Mouse (Mus musculus) liver, embryonic 15.5 days (tissue): Measurements from ENCODE around the gene Umad1. TPM values are rescaled to one million over a fixed set of nuclear protein-coding genes. Genes with fewer than 3 reads are reported as not detected.

Source experiments
- ATAC-seq: fragments of 200-750 bp; cut with Nextera tagmentation; 2 replicates; pipeline ENCODE4 v1.8.0; 2017; ENCODE audit warnings: moderate number of reproducible peaks, mild to moderate bottlenecking, moderate library complexity; ENCODE audit not compliant: insufficient read depth
- H3K27ac ChIP-seq: fragments of 300-500 bp; sonication (generic); replicated peaks from 2 replicates; pipeline ENCODE4 v1.5.1; 2015; ENCODE audit warnings: mild to moderate bottlenecking, inconsistent platforms
- H3K27me3 ChIP-seq: fragments of 300-500 bp; sonication (generic); 2 replicates; pipeline ENCODE4 v1.6.1; 2015; ENCODE audit warnings: mild to moderate bottlenecking, inconsistent platforms
- H3K36me3 ChIP-seq: fragments of 300-500 bp; sonication (generic); replicated peaks from 2 replicates; pipeline ENCODE4 v1.6.1; 2015; ENCODE audit warnings: moderate library complexity, mild to moderate bottlenecking, inconsistent platforms
- H3K4me1 ChIP-seq: fragments of 300-500 bp; sonication (generic); replicated peaks from 2 replicates; pipeline ENCODE4 v1.6.1; 2015; ENCODE audit warnings: inconsistent platforms
- H3K4me2 ChIP-seq: fragments of 300-500 bp; sonication (generic); 2 replicates; pipeline ENCODE4 v1.6.1; 2015; ENCODE audit warnings: moderate library complexity, mild to moderate bottlenecking, inconsistent platforms
- H3K4me3 ChIP-seq: fragments of 300-500 bp; sonication (generic); replicated peaks from 2 replicates; pipeline ENCODE4 v1.5.1; 2015; ENCODE audit warnings: mild to moderate bottlenecking, inconsistent platforms
- H3K9ac ChIP-seq: fragments of 300-500 bp; sonication (generic); 2 replicates; pipeline ENCODE4 v1.6.1; 2015; ENCODE audit warnings: moderate library complexity, mild to moderate bottlenecking, inconsistent platforms
- H3K9me3 ChIP-seq: fragments of 300-500 bp; sonication (generic); replicated peaks from 2 replicates; pipeline ENCODE4 v1.6.1; 2016; ENCODE audit warnings: inconsistent platforms
- WGBS: fragments of 180-500 bp; shearing (Covaris S2); methylation state at CpG from one replicate; pipeline ENCODE4 v1.1.7; 2015; ENCODE audit warnings: mixed read lengths; ENCODE audit not compliant: insufficient replicate concordance; 5-methylcytosine and 5-hydroxymethylcytosine counted together
- polyA plus RNA-seq: library from polyadenylated mRNA; unstranded; fragments of >200 nt; fragmentation: Nextera tagmentation; extraction: Ambion mirVana; gene quantifications from 2 replicates; pipeline ENCODE4 v1.2.1, GENCODE M21; 2015

Umad1 gene
- polyA plus RNA-seq, 1 experiment from 2014 or later = 16.4 TPM

DNA sequence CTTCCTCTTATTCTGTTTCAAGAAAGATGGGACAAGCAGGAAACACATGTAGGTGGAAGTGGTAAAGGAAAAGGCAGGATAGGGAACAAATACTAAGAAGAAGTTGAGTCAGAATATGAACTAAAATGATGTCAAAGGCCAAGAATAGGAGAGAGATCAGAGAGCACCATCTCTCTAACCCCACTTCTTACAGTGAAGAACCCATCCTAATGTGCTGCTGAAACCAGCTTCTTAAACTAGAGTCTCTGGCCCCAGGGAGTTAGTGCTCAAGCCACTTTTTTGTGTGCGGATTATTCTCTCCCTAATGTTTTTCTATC lies 161.1 kb downstream of the Umad1 start:
- H3K4me2 ChIP-seq = no peak overlapping the region
- ATAC-seq = no peak
- H3K27ac ChIP-seq = no peak overlapping the region
- no peak overlapping the region for H3K9ac ChIP-seq
- H3K4me3 ChIP-seq = no peak overlapping the region
- 71% methylated on average over 1 of the region's 1 CpGs for WGBS
- no peaks in the 10 kb centered on the region for H3K36me3 ChIP-seq
- H3K9me3 ChIP-seq = no peaks in the 10 kb centered on the region
- 0 out of 2 replicates have a peak, but pooled peaks cover 5% of the 10 kb centered on the region for H3K4me1 ChIP-seq
- H3K27me3 ChIP-seq = no peaks in the 10 kb centered on the region

DNA sequence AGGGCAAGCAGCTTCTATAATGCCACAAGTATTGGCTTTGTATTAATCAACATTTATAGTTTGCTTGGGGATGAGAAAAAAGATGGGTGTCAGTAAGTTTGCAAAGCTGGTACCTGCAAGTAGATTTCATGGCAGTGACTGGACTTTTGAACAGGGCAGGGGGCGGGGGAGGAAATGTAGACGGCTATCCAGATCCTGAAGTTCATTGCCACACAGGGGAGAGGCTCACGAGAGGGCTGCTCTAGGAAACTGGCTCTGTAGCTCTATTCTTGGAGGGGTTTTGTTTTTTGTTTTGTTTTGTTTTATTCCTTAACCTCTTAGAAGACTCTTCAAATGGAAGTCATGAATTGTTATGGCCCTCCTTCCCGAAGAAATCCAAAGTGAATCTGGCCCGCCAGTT lies 162.3 kb downstream of the Umad1 start:
- H3K4me2 ChIP-seq = no peak overlapping the region
- WGBS = 74% methylated on average over 5 of the region's 5 CpGs
- H3K27ac ChIP-seq = no peak overlapping the region
- H3K36me3 ChIP-seq = no peaks in the 10 kb centered on the region
- H3K4me1 ChIP-seq = 0 out of 2 replicates have a peak, but pooled peaks cover 5% of the 10 kb centered on the region
- H3K27me3 ChIP-seq = no peaks in the 10 kb centered on the region
- no peak overlapping the region for H3K9ac ChIP-seq
- H3K4me3 ChIP-seq = no peak overlapping the region
- H3K9me3 ChIP-seq = no peaks in the 10 kb centered on the region
- no peak for ATAC-seq

DNA sequence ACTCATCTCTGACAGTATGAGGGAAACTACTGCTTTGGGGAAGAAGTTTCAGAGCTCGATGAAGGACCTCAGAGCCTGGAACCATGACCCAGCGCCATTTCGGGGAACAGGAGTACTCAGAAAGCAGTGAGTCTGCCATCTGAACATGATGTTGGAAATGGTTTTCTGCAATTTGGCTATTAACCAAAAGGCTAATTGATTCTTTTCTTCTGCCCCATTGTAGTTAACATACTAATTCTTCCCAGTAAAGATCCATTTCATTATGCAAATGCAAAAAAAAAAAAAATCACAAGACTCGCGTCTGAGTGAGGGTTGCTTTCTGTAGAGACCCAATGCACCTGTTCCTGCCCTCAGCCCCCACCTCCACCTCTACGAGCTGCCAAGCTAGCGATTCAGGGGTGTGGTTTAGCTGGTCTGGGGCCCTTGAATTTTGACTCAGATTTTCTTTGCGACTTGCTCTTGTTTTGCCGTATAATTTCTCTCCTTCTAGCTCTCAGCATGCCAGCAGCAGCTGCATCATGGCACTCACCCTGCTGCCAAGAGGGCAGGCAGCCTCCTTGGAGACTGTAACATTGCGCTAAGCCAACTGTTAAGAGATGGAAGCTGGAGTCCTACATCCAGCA lies 163.0 kb downstream of the Umad1 start:
- Histone ChIP-seq H3K9me3 (no peaks in the 10 kb centered on the region), H3K9ac (no peak overlapping the region), H3K4me2 (no peak overlapping the region), H3K27me3 (no peaks in the 10 kb centered on the region), H3K36me3 (no peaks in the 10 kb centered on the region), H3K4me1 (0 out of 2 replicates have a peak, but pooled peaks cover 5% of the 10 kb centered on the region), H3K27ac (no peak overlapping the region), H3K4me3 (no peak overlapping the region)
- no peak for ATAC-seq
- WGBS = 79% methylated on average over 10 of the region's 10 CpGs

DNA sequence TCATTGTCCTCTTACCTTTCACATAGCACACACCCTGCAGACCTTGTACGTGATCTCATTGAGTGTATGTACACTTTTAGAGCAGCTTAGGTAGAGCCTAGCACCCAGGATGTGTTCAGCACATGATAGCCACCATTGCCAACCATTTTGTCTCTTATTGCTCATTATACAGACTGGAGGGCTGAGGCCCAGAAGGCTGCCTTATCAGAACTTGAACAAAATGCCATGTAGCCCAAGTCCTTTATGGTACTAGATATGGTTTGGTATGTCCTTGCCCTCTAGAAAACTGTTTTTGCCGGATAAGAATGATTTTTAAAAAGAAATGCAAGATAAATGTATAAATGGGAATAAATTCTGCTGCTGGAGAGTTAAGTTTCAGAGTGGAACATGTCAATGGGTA lies 164.1 kb downstream of the Umad1 start:
- no peak overlapping the region for H3K9ac ChIP-seq
- no peak overlapping the region for H3K4me3 ChIP-seq
- H3K4me2 ChIP-seq = no peak overlapping the region
- no peaks in the 10 kb centered on the region for H3K9me3 ChIP-seq
- H3K4me1 ChIP-seq = 0 out of 2 replicates have a peak, but pooled peaks cover 5% of the 10 kb centered on the region
- no peak; the same call in 1 of the 2 replicates for ATAC-seq
- H3K27me3 ChIP-seq = no peaks in the 10 kb centered on the region
- no peaks in the 10 kb centered on the region for H3K36me3 ChIP-seq
- no peak overlapping the region for H3K27ac ChIP-seq
- 56% methylated on average over 2 of the region's 2 CpGs for WGBS

DNA sequence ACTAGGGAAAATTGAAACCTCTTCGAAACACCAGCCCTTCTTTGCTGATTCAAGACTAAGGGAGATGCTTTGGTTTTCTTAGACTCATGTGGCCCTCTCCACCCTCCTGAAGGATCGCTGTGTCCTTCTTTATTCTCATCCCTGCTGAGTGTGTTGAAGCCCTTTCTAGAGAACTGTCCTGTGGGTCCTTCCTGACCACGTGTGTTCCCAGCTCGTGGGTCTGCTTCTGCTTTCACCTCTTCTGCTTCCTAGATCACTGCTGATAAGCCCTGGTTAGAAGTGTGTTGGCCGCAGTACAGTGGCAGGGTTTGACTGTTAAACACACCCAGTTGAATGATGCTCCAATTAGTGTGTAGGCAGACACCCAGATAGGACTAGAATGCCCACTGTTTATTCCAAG lies 168.6 kb downstream of the Umad1 start:
- Histone ChIP-seq H3K9me3 (no peaks in the 10 kb centered on the region), H3K4me3 (no peak overlapping the region), H3K36me3 (no peaks in the 10 kb centered on the region), H3K27ac (no peak overlapping the region), H3K4me2 (no peak overlapping the region), H3K9ac (no peak overlapping the region), H3K4me1 (0 out of 2 replicates have a peak, but pooled peaks cover 5% of the 10 kb centered on the region), H3K27me3 (no peaks in the 10 kb centered on the region)
- WGBS = 42% methylated on average over 5 of the region's 5 CpGs
- no peak for ATAC-seq

DNA sequence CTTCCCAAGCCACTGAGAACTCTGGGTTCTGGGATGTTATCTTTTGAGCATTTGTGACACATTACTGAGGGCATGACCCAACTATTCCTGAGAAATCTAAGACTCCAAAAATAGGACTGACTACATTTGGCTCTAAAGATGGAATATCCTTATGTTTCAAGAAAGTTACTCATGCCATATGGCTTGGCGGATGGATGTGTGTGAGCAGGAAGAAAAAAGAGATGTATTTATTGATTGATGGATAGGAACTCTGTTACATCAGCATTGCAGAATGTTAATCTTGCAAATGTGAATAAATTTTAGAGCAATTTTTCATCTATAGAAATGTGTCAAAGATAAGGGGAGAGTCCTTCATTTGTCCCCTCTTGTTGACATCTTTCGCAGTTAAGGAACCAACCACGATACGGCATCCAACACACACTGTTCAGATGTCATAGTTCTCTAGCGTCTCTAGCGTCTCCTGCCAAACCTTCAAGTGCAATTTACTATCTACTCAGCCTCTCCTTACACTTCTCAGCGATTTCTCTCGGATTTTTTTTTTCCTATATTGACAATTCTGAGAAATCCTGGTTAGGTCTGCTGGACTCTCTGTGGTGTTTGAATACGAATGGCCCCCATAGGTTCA lies 171.6 kb downstream of the Umad1 start:
- H3K4me2 ChIP-seq = no peak overlapping the region
- H3K4me3 ChIP-seq = no peak overlapping the region
- H3K9me3 ChIP-seq = no peaks in the 10 kb centered on the region
- no peak overlapping the region for H3K9ac ChIP-seq
- no peaks in the 10 kb centered on the region for H3K36me3 ChIP-seq
- H3K27me3 ChIP-seq = no peaks in the 10 kb centered on the region
- no peak overlapping the region for H3K27ac ChIP-seq
- WGBS = 75% methylated on average over 9 of the region's 9 CpGs
- no peaks in the 10 kb centered on the region for H3K4me1 ChIP-seq
- ATAC-seq = no peak

DNA sequence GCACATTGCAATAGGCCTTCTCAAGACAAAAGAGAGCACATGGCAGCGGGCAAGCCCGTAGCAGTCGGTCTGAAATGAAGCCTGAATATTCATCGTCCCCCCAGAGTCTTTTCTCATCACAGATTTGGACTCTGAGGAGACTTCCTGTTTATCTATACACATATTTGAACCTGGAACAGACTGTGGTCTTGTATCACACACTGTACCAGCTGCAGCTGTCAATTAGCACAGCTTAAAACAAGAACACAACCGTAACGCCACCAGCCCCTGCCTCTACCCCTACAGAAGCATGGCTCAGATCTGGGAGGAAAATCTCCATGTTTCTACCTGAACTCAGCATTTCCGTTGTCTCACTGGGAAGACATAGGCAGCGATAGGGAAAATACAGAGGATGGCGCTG lies 174.1 kb downstream of the Umad1 start:
- H3K27ac ChIP-seq = no peak overlapping the region
- no peak overlapping the region for H3K9ac ChIP-seq
- H3K4me1 ChIP-seq = no peaks in the 10 kb centered on the region
- H3K4me2 ChIP-seq = no peak overlapping the region
- ATAC-seq = no peak
- no peak overlapping the region for H3K4me3 ChIP-seq
- no peaks in the 10 kb centered on the region for H3K27me3 ChIP-seq
- H3K36me3 ChIP-seq = no peaks in the 10 kb centered on the region
- WGBS = 75% methylated on average over 9 of the region's 9 CpGs
- H3K9me3 ChIP-seq = no peaks in the 10 kb centered on the region

DNA sequence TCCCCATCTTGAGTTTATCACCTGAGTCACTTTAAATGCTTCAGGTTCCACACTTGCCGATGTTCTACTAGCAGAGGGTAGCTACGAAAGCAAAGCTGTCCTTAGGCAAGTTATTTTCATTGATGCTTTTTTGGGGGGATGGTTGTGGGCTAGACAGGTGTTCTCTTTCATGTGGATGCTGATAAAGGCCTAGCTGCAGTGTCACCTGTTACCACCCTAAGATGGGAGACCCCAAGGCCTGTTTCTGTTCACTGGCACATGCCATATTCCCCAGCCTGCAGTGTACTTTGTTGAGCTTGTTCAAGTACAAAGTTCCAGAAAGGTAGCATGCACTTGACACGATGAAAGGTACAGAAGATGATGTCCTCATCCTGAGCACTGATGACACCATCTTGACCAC lies 178.8 kb downstream of the Umad1 start:
- Histone ChIP-seq H3K4me1 (no peaks in the 10 kb centered on the region), H3K4me3 (no peak overlapping the region), H3K27ac (no peak overlapping the region), H3K9me3 (no peaks in the 10 kb centered on the region), H3K27me3 (no peaks in the 10 kb centered on the region), H3K9ac (no peak overlapping the region), H3K36me3 (no peaks in the 10 kb centered on the region), H3K4me2 (no peak overlapping the region)
- WGBS = 67% methylated on average over 3 of the region's 3 CpGs
- ATAC-seq = no peak

DNA sequence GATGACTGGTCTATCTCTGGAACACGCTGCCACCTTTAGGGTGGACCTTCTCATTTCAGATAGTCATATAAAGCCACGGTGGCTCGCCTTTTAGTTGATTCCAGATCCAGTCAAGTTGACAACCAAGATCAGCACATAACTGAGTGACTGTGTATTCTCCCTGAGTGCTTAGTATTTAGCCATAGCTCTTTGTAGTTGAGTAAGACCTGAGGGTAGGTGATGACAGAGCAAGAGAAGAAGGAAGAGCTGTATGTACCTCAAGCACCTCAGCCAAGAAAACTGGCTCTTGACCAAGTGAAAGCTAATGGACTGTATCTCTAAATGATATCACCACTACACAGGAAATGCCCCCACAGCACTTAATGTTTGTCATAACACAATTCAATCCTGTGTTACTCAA lies 182.7 kb downstream of the Umad1 start:
- Histone ChIP-seq H3K36me3 (no peaks in the 10 kb centered on the region), H3K27ac (no peak overlapping the region), H3K9ac (no peak overlapping the region), H3K27me3 (no peaks in the 10 kb centered on the region), H3K4me3 (no peak overlapping the region), H3K9me3 (no peaks in the 10 kb centered on the region), H3K4me1 (no peaks in the 10 kb centered on the region), H3K4me2 (no peak overlapping the region)
- 64% methylated on average over 3 of the region's 3 CpGs for WGBS
- ATAC-seq = no peak

DNA sequence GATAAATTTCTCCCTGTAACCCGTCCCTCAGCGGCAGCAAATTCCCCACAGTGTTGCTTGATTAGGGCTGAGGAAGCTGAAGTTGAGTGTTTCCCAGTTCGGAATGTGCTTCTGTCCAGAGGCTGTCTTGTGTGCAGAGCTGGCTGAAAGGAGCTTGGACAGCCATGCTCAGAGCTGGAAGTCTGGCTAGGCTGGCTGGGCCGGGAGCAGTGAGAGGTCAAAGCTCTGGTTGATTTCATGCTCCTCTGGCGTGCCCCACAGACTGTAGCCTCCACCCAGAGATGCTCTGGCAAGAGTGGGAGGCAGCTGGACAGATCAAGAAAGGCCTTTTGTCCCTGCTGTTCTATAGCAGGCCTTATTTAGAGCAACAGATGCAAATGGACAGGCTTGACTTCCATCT lies 187.7 kb downstream of the Umad1 start:
- Histone ChIP-seq H3K4me2 (no peak overlapping the region), H3K4me3 (no peak overlapping the region), H3K9me3 (no peaks in the 10 kb centered on the region), H3K9ac (no peak overlapping the region), H3K36me3 (no peaks in the 10 kb centered on the region), H3K27me3 (no peaks in the 10 kb centered on the region), H3K27ac (no peak overlapping the region), H3K4me1 (no peaks in the 10 kb centered on the region)
- no peak for ATAC-seq
- 60% methylated on average over 5 of the region's 5 CpGs for WGBS

DNA sequence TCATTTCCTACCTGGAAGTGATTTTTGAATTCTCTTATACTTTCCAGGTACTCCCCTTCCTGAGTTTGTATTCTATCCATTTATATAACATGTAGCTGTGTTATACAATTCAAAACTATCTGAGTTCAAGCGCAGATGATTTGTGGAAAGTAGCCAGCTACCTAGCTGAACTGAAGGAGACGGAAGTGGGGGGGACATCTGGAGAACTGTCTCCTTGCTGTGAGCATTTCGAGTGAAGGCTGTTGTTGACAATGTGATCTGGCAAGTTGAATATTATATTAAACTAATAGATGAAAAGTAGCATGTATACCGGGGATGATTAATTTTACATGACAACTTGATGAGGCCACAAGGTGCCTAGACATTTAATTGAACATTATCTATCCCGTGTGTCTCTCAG lies 196.5 kb downstream of the Umad1 start:
- H3K4me3 ChIP-seq = no peak overlapping the region
- no peak for ATAC-seq
- H3K9me3 ChIP-seq = no peaks in the 10 kb centered on the region
- H3K27me3 ChIP-seq = no peaks in the 10 kb centered on the region
- H3K36me3 ChIP-seq = no peaks in the 10 kb centered on the region
- H3K9ac ChIP-seq = no peak overlapping the region
- WGBS = 76% methylated on average over 5 of the region's 5 CpGs
- no peak overlapping the region for H3K27ac ChIP-seq
- no peaks in the 10 kb centered on the region for H3K4me1 ChIP-seq
- no peak overlapping the region for H3K4me2 ChIP-seq

DNA sequence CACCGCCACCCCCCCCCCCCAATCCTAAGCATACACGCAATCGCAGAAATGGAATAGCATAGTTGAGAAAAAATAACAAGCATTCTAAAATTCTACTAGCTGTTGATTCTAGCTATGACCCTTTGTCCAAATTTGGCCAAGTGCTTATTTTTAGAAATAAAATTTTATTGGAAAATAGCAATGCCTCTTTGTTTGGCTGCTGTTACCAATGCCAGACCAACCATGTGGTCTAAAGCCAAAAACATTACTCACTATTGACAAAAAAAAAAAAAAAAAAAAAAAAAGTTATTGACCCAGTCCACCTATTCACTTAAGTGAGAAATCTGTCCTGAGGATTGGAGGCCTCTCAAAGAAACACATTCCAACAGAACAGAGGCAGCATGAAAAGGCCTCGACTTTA lies 199.5 kb downstream of the Umad1 start:
- Histone ChIP-seq H3K27me3 (no peaks in the 10 kb centered on the region), H3K4me2 (no peak overlapping the region), H3K4me3 (no peak overlapping the region), H3K4me1 (no peaks in the 10 kb centered on the region), H3K27ac (no peak overlapping the region), H3K9me3 (no peaks in the 10 kb centered on the region), H3K36me3 (no peaks in the 10 kb centered on the region), H3K9ac (no peak overlapping the region)
- no peak for ATAC-seq
- WGBS = 82% methylated on average over 4 of the region's 4 CpGs
